Mouse (Mus musculus) subcutaneous adipose tissue, adult 2 months (tissue): Measurements from ENCODE around the gene Olfr94. TPM values are rescaled to one million over a fixed set of nuclear protein-coding genes. Genes with fewer than 3 reads are reported as not detected.

Source experiments
- polyA plus RNA-seq: library from polyadenylated mRNA; depleted of rRNA; stranded (reverse); fragments of >200 nt; gene quantifications from 2 replicates; pipeline ENCODE4 v1.2.3, GENCODE M21; 2012; ENCODE audit warnings: low replicate concordance; rRNA removed

Olfr94 gene
- polyA plus RNA-seq, result not detected in 2 replicates

DNA sequence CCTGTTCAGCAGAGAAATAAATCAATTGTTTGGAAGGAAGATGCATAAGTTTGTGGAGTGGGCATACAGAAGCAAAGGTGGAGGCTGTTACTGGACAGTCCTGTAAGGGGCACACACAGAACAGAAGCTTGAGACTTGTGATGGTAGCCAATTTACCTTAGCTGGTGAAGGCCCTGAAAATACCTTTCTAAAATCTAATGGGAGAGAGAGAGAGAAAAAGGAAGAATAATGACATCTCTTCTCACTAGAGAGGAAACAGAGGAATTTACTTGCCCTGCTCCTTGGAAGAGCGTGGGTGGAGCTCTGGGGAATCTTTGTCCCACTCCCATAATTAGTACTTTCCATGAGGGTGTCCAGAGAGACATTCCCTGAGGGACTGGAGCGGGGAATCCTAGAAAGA, at the start of gene Olfr94:
Gene Olfr94, minus strand, starts transcription at position 101 of the 400 bp plus-strand sequence.

DNA sequence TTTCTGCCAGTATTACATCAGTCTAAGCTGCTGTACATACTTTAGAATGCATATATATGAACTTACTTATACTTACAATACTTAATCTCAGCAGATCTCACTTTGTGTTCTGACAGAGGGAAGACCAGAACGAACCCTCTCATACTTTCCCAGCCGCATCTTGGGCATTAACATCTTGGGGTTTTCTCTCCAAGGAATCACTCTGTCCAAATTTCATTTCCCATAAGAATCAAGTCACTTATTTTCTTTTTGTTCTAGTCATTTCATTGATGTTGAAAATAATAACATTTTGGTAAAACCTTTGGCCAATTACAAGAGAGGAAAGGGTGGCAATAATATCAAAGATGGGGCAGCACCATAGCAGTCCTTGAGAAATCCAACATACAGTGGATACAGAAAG, 36.4 kb upstream of the Olfr94 start, which contains the start of gene Olfr97:
Gene Olfr97, minus strand, starts transcription at position 101 of the 400 bp plus-strand sequence.

DNA sequence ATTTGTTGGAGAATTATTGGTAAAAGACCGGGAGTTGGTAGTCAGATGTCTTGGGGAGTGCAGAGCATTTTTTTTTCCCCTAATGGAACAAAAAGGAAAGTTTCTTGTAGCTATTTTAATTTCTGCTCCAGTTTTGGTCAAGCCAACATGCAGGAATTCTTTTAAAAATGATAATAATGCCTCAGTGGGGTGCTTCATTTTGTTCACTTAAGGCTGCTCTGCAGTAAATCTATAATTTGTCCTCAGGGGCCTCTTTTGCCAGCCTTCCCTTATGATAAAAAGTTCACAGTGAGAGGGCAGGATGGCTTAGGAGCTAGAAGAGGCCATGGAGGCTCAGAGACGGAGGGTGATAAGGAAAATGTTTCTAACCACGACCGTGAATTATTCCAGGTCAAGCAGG, 19.1 kb upstream of the Olfr94 start, which contains the start of gene Olfr96:
Gene Olfr96, plus strand, starts transcription at position 301 of the 400 bp plus-strand sequence.

DNA sequence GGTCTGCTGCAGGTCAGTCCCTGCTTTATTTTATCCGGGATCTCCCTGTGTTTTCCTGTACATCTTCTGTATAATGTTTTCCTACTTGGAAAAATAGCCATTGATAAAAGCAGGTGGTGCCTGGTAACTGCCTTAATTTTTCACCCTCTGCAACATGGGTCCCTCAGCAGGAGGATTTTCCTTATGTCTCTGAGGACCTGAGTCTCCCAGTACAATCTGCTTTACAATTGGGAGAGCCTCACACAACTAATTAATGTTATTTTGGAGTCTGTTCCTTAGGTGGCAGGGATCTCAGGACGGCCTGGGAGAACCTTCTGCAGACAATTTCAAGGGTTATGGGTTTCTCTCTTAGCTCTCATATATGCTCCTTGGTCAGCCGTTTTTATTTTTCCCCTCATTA, 12.2 kb upstream of the Olfr94 start, which contains the start of gene Olfr95:
Gene Olfr95, minus strand, starts transcription at position 101 of the 400 bp plus-strand sequence.

DNA sequence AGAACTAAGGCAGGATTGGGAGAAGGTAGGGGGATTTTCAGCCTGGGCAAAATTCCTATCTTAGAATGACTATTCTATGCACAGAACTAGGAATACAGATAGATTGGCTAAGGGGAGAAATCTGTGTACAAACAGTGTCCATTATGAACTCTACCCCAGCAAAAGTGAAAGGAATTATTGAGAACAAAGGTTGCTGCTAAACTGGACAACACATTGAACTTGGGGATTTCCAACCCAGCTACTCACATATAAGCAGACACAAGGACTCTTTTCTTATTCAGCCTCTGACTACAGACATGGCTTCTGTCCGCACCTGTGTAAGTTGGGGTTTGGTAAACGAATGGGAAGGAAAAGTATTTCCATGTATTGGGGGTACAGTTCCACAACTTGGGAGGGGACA, 7.1 kb downstream of the Olfr94 start, which contains the start of gene Ubd:
Gene Ubd, plus strand, starts transcription at position 237 of the 400 bp plus-strand sequence.

DNA sequence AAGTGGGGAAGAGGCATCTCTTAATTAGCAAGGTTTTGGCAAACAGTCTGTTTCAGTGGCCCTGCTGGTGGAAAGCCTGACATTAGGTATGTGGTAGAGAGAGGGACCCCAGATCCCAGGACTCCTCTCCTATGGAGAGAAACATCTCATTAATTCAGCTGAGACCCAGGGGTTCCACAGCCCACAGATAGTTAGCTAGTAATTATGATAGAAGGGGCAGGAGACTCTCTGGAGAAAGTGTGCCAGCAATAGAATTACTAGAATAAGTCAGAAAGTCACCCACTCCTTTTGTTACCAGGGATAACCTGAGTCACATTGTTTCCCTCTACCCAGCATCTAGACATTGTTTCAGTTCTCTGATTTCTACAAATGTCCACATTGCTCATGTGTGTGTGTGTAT, 39.4 kb downstream of the Olfr94 start, which contains the start of gene Olfr93:
Gene Olfr93, minus strand, starts transcription at position 101 of the 400 bp plus-strand sequence.

Other genes with a start within 250 kb of the Olfr94 start
- 34.2 and 43.5 TPM in 2 replicates for gene Ppp1r11, start 249.3 kb downstream of the Olfr94 start, polyA plus RNA-seq
- gene Znrd1, start 242.4 kb downstream of the Olfr94 start, polyA plus RNA-seq, result 25.6 and 47.3 TPM in 2 replicates
- gene Znrd1as, start 242.4 kb downstream of the Olfr94 start, polyA plus RNA-seq, result 2.5 and 4.2 TPM in 2 replicates
- gene 2410137M14Rik, start 219.8 kb downstream of the Olfr94 start, polyA plus RNA-seq, result 0.19 TPM in 1 of 2 replicates, not detected in the other
- gene H2-M5, start 211.5 kb downstream of the Olfr94 start, polyA plus RNA-seq, result 0.19 and 0.95 TPM in 2 replicates
- gene Zfp57, start 199.8 kb downstream of the Olfr94 start, polyA plus RNA-seq, result 7.8 and 20.5 TPM in 2 replicates
- not detected in 2 replicates for gene Mog, start 177.6 kb downstream of the Olfr94 start, polyA plus RNA-seq
- 30.9 and 71.8 TPM in 2 replicates for gene Gabbr1, start 155.0 kb downstream of the Olfr94 start, polyA plus RNA-seq
- not detected in 2 replicates for gene Olfr90, start 112.5 kb downstream of the Olfr94 start, polyA plus RNA-seq
- gene Olfr91, start 102.7 kb downstream of the Olfr94 start, polyA plus RNA-seq, result not detected in 2 replicates
- gene Olfr92, start 80.9 kb downstream of the Olfr94 start, polyA plus RNA-seq, result not detected in 2 replicates
- gene Olfr93, start 39.5 kb downstream of the Olfr94 start, polyA plus RNA-seq, result not detected in 2 replicates
- 0.54 and 3.7 TPM in 2 replicates for gene Ubd, start 7.1 kb downstream of the Olfr94 start, polyA plus RNA-seq
- gene Olfr95, start 12.1 kb upstream of the Olfr94 start, polyA plus RNA-seq, result not detected in 2 replicates
- gene Olfr96, start 19.2 kb upstream of the Olfr94 start, polyA plus RNA-seq, result not detected in 2 replicates
- gene Olfr97, start 36.3 kb upstream of the Olfr94 start, polyA plus RNA-seq, result not detected in 2 replicates
- gene Olfr98, start 62.8 kb upstream of the Olfr94 start, polyA plus RNA-seq, result not detected in 2 replicates
- gene H2-M3, start 69.2 kb upstream of the Olfr94 start, polyA plus RNA-seq, result 11.0 and 14.5 TPM in 2 replicates
- gene Olfr99, start 82.5 kb upstream of the Olfr94 start, polyA plus RNA-seq, result not detected in 2 replicates
- gene Olfr101, start 103.3 kb upstream of the Olfr94 start, polyA plus RNA-seq, result not detected in 2 replicates
- gene Olfr102, start 116.1 kb upstream of the Olfr94 start, polyA plus RNA-seq, result not detected in 2 replicates
- not detected in 2 replicates for gene Olfr103, start 138.7 kb upstream of the Olfr94 start, polyA plus RNA-seq
- gene Olfr104-ps, start 158.6 kb upstream of the Olfr94 start, polyA plus RNA-seq, result not detected in 2 replicates
- not detected in 2 replicates for gene Olfr105-ps, start 178.0 kb upstream of the Olfr94 start, polyA plus RNA-seq
- gene Olfr106-ps, start 189.4 kb upstream of the Olfr94 start, polyA plus RNA-seq, result not detected in 2 replicates
- not detected in 2 replicates for gene Olfr107, start 198.2 kb upstream of the Olfr94 start, polyA plus RNA-seq
- not detected in 2 replicates for gene Olfr108, start 244.5 kb upstream of the Olfr94 start, polyA plus RNA-seq